Mouse (Mus musculus): ENCODE measurements at regions not wholly inside any gene's neighbourhood (a gene's known extent, or its start where the extent isn't known, plus 50 kb on each side); places are given as distances from the start of the nearest gene placed in this dataset.

DNA sequence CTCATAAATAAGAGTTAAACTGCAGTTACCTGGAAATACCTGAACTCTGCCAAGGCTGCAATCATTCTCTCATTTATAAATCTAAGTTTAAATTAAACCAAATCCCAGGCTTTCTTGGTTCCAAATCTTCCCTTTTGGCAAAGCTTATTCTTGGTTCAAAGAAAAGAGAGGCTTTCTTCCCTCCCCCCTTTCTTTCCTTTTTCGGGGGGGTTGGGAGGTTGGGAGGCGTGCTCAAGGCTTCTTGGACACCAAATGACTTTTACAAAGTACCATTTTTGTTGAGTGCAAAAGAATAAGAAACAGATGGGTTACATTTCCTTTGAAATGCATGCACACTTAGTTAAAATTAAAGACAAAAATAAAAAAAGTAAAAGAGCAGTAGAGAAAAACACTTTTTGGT lies 105.4 kb upstream of the Mroh9 start:
- H3K4me3 ChIP-seq: no peak overlapping the region
- H3K36me3 ChIP-seq: no peaks in the 10 kb centered on the region
- H3K4me2 ChIP-seq: no peak overlapping the region
- 40% methylated on average over 2 of the region's 2 CpGs for WGBS
- no peak overlapping the region for H3K27ac ChIP-seq
- H3K27me3 ChIP-seq: no peaks in the 10 kb centered on the region
- H3K9ac ChIP-seq: no peak overlapping the region
- H3K9me3 ChIP-seq: no peaks in the 10 kb centered on the region
- no peak for ATAC-seq (ENCODE audit: borderline replicate concordance, extremely low read depth, low FRiP score, low TSS enrichment)
- no peaks in the 10 kb centered on the region for H3K4me1 ChIP-seq

DNA sequence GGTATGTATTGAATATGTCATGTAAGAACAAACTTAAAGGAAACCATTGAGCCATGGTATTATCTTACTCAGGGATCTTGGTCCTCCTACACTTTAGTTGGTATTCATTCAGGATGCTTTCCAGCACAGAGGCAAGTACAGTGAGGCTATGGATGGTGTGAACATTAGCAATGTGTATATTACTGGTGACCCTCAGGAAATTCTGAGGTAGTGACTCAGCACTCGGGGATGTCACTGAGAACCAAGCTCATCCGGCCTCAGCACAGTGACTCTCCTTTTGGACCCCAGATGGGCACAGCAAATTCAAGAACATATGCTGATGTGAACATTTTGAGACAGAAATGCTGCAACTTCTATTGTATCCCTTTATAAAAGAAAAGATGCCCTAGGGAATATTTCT lies 96.4 kb upstream of the Mroh9 start:
- Histone ChIP-seq H3K36me3 (no peaks in the 10 kb centered on the region), H3K4me2 (no peak overlapping the region), H3K27ac (no peak overlapping the region), H3K27me3 (no peaks in the 10 kb centered on the region), H3K9ac (no peak overlapping the region), H3K9me3 (no peaks in the 10 kb centered on the region), H3K4me1 (peaks cover 4% of the 10 kb centered on the region; the same call in 1 of the 2 replicates), H3K4me3 (no peak overlapping the region)
- 71% methylated on average over 2 of the region's 2 CpGs for WGBS
- no peak for ATAC-seq (ENCODE audit: borderline replicate concordance, extremely low read depth, low FRiP score, low TSS enrichment)

DNA sequence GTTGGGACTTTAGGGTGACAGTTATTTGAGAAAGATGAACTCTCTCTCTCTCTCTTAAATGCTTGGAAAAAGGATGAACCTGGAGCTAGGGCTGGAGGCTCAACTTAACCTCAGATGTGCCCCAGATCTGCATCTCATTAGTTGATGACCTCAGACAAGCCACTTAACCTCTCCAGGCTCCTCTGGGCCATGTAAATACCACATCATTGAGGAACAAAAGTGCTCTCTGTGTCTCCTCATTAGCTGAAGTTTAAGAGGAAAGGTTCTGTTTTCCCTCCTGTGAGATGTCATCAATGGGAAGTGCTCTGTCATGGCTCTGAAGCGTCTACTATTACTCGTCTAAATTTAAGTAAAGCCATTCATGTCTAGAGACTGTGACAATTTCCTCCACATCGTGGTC lies 91.5 kb upstream of the Mroh9 start:
- Histone ChIP-seq H3K4me1 (no peaks in the 10 kb centered on the region), H3K36me3 (no peaks in the 10 kb centered on the region), H3K9me3 (no peaks in the 10 kb centered on the region), H3K9ac (no peak overlapping the region), H3K27me3 (no peaks in the 10 kb centered on the region), H3K4me3 (no peak overlapping the region), H3K27ac (no peak overlapping the region), H3K4me2 (no peak overlapping the region)
- no peak for ATAC-seq (ENCODE audit: borderline replicate concordance, extremely low read depth, low FRiP score, low TSS enrichment)
- 29% methylated on average over 3 of the region's 3 CpGs for WGBS

DNA sequence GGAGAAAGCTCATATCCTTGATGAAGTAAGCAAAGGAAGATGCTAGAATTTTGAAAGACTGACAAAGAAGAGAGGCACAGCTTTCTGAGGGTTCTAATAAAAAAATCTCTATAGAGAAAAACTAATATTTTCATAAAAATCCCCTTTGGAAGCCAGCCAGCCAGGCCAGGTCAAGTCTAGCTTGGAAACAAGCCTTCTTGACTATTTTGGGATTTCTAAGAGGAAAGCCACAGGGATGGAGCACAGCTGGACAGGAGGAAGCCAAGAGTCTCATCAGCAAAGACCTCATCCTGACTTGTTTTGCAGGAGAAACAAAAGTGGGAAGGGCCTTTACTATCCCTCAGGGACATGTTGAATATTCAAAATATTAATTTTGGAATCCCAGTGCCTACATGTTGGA lies 81.6 kb upstream of the Mroh9 start:
- H3K27ac ChIP-seq: no peak overlapping the region
- H3K4me2 ChIP-seq: no peak overlapping the region
- H3K36me3 ChIP-seq: no peaks in the 10 kb centered on the region
- no peaks in the 10 kb centered on the region for H3K27me3 ChIP-seq
- no peak overlapping the region for H3K4me3 ChIP-seq
- H3K9ac ChIP-seq: no peak overlapping the region
- no peaks in the 10 kb centered on the region for H3K9me3 ChIP-seq
- no peaks in the 10 kb centered on the region for H3K4me1 ChIP-seq
- no peak for ATAC-seq (ENCODE audit: borderline replicate concordance, extremely low read depth, low FRiP score, low TSS enrichment)

DNA sequence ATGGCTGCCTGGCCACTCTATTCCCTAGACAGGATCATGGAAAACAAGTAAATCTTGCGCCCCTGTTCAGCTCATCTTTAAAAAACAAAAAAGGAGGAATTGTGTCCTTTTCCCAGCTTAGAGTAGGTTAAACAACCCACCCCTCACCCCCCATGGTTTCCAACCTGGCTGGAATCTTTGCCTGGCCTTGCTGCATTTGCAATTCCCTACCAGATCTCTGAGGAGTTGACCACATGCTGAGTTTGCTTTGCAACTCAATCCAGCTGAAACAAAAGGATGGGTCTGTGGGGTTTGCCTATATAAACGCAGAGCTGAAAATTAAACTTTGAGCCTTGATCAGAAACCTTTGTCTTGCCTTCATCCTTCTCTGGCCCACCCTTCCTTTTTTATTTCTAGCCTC lies 78.2 kb upstream of the Mroh9 start:
- Histone ChIP-seq H3K9me3 (no peaks in the 10 kb centered on the region), H3K9ac (no peak overlapping the region), H3K27me3 (no peaks in the 10 kb centered on the region), H3K4me2 (no peak overlapping the region), H3K4me1 (no peaks in the 10 kb centered on the region), H3K4me3 (no peak overlapping the region), H3K27ac (no peak overlapping the region), H3K36me3 (no peaks in the 10 kb centered on the region)
- ATAC-seq (ENCODE audit: borderline replicate concordance, extremely low read depth, low FRiP score, low TSS enrichment): no peak
- 56% methylated on average over 2 of the region's 2 CpGs for WGBS

DNA sequence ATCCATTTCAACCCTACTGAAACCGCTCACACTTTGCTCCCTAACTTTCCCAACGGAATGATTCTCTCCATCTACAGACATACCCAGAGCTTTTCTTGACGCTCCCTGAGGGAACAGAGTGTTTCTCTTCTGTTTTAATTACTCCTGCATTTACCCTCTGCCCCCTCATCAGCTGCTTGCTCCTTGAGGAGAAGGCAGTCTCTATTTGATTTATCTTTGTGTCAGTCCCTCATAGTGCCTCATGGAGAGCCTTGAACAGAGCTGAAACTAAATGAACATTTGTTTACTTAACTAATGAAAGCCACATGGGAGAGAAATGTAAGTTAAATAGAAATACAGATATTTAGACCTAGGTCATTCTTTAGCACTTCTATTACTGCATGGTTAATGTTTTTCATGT lies 74.4 kb upstream of the Mroh9 start:
- Histone ChIP-seq H3K27me3 (no peaks in the 10 kb centered on the region), H3K4me2 (no peak overlapping the region), H3K4me1 (no peaks in the 10 kb centered on the region), H3K9me3 (no peaks in the 10 kb centered on the region), H3K36me3 (no peaks in the 10 kb centered on the region), H3K9ac (no peak overlapping the region), H3K4me3 (no peak overlapping the region), H3K27ac (no peak overlapping the region)
- WGBS: 22% methylated on average over 3 of the region's 3 CpGs
- no peak for ATAC-seq (ENCODE audit: borderline replicate concordance, extremely low read depth, low FRiP score, low TSS enrichment)

DNA sequence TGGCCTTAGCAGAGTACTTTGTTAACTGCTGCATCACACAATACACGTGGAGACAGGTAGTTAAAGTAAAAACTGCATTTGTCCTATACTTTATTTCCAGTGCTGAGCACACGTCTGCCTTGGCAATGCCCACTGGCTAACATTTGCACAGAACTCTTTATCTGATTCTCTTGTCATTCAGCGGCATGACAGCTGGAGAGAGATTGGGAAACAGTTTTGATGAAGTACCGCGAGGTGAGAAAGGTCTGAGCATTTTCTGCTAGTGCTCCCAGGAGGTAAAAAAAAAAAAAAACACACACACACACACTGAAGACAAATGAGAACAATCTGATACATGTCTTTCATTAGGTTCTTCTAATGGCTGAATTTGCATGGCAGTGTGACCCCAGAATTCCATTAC lies 73.0 kb upstream of the Mroh9 start:
- H3K4me1 ChIP-seq: no peaks in the 10 kb centered on the region
- no peak overlapping the region for H3K9ac ChIP-seq
- no peak for ATAC-seq (ENCODE audit: borderline replicate concordance, extremely low read depth, low FRiP score, low TSS enrichment)
- H3K36me3 ChIP-seq: no peaks in the 10 kb centered on the region
- no peak overlapping the region for H3K27ac ChIP-seq
- no peaks in the 10 kb centered on the region for H3K27me3 ChIP-seq
- WGBS: 31% methylated on average over 5 of the region's 5 CpGs
- no peaks in the 10 kb centered on the region for H3K9me3 ChIP-seq
- no peak overlapping the region for H3K4me3 ChIP-seq
- no peak overlapping the region for H3K4me2 ChIP-seq

DNA sequence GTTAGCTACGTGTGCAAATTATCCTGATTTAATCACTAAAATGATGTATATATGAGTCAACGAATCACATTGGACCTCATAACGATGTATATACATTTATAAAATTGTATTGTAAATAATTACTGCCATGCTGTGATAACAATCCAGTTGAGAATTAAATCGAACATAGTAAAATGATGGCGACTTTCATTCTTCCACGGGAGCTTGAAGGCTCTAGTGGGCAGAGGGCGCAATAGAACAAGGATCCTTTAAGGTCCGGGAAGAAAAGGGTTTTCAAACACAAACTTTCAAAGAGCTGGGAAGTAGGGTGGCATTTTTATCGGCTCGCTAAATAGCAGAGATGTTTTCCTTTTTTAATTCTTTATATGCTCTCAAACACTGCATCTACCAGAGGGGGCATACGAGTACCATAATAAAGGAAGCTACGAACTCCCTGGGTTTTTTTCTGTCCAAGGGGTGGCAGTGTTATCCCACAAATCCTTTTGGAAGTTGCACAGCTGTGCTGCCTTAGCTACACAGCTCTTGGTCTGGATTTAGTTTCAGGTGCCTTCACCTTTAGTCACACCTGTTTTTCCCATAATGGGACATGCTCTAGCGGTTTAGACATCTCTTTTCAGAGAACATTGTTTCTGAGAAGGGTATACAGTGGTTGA lies 64.9 kb upstream of the Mroh9 start:
- Histone ChIP-seq H3K27me3 (no peaks in the 10 kb centered on the region), H3K27ac (no peak overlapping the region), H3K4me1 (0 out of 2 replicates have a peak, but pooled peaks cover 4% of the 10 kb centered on the region), H3K9me3 (no peaks in the 10 kb centered on the region), H3K36me3 (no peaks in the 10 kb centered on the region), H3K4me2 (peak overlapping the region; percentile 50), H3K4me3 (peak overlapping the region; percentile 33), H3K9ac (no peak overlapping the region)
- ATAC-seq (ENCODE audit: borderline replicate concordance, extremely low read depth, low FRiP score, low TSS enrichment): peak; percentile 79; the same call in 1 of the 2 replicates
- 17% methylated on average over 13 of the region's 13 CpGs for WGBS

DNA sequence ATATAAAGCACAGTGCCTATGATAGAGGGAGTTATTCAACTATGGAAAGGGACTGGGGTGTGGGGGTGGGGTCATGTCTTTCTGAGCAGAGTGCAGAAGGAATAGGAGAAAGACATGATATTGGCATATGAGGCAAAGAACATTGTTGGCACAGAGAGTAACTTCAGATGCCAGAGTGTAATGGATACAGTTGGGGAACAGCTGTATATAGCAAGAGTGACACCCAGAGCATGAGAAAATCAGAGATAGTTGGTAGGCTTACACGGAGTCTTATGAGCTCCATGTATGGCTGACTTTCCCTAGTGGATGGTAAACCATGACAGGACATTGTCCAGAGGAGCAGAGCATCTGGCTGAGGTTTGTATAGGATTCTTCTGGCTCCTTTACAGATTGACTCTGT lies 61.2 kb upstream of the Mroh9 start:
- H3K36me3 ChIP-seq: no peaks in the 10 kb centered on the region
- no peak overlapping the region for H3K4me2 ChIP-seq
- H3K27me3 ChIP-seq: no peaks in the 10 kb centered on the region
- no peaks in the 10 kb centered on the region for H3K9me3 ChIP-seq
- no peak overlapping the region for H3K9ac ChIP-seq
- H3K4me3 ChIP-seq: no peak overlapping the region
- H3K27ac ChIP-seq: no peak overlapping the region
- 42% methylated on average over 1 of the region's 1 CpGs for WGBS
- H3K4me1 ChIP-seq: no peaks in the 10 kb centered on the region
- ATAC-seq (ENCODE audit: borderline replicate concordance, extremely low read depth, low FRiP score, low TSS enrichment): no peak

DNA sequence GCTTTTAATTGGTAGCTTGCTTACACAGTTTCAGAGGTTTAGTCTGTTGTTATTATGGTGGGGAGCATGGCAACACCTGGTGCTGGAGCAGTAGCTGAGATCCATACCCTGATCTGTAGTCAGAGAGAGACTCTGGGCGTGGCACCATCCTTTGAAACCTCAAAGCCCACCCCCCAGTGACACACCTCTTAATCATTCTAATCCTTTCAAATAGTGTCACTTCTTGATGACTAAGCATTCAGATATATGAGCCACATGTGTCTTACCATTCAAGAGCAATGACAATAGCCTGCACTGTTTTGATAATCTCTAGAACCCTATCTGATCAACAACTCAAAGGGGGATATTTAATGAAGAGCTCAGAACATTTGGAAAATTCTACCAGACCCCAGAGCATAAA lies 57.6 kb upstream of the Mroh9 start:
- H3K36me3 ChIP-seq: no peaks in the 10 kb centered on the region
- no peaks in the 10 kb centered on the region for H3K9me3 ChIP-seq
- H3K9ac ChIP-seq: no peak overlapping the region
- H3K4me3 ChIP-seq: no peak overlapping the region
- 65% methylated on average over 1 of the region's 1 CpGs for WGBS
- no peaks in the 10 kb centered on the region for H3K27me3 ChIP-seq
- H3K4me2 ChIP-seq: no peak overlapping the region
- no peaks in the 10 kb centered on the region for H3K4me1 ChIP-seq
- H3K27ac ChIP-seq: no peak overlapping the region
- ATAC-seq (ENCODE audit: borderline replicate concordance, extremely low read depth, low FRiP score, low TSS enrichment): no peak

DNA sequence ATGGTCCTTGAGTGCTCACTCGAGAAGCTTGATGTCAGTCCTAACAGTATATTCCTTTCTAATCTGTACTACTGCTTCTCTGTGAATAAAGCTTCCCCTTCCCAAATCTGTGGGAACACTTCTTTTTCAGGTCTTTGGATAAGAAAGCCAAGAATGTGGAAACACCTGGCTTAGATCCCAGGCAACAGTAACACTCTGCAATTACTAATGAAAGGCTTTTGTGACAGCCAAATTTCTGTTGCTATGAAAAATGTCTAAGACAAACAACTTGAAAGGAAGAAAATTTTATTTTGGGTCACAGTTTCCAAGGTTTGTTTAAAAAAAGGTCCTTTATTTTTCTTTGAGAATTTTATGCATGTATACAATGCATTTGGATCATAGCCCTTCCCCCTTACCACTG lies 56.0 kb upstream of the Mroh9 start:
- no peaks in the 10 kb centered on the region for H3K27me3 ChIP-seq
- 65% methylated on average over 1 of the region's 1 CpGs for WGBS
- H3K9me3 ChIP-seq: no peaks in the 10 kb centered on the region
- no peak overlapping the region for H3K4me2 ChIP-seq
- no peak overlapping the region for H3K9ac ChIP-seq
- no peak overlapping the region for H3K27ac ChIP-seq
- no peaks in the 10 kb centered on the region for H3K36me3 ChIP-seq
- no peak for ATAC-seq (ENCODE audit: borderline replicate concordance, extremely low read depth, low FRiP score, low TSS enrichment)
- H3K4me1 ChIP-seq: no peaks in the 10 kb centered on the region
- H3K4me3 ChIP-seq: no peak overlapping the region

DNA sequence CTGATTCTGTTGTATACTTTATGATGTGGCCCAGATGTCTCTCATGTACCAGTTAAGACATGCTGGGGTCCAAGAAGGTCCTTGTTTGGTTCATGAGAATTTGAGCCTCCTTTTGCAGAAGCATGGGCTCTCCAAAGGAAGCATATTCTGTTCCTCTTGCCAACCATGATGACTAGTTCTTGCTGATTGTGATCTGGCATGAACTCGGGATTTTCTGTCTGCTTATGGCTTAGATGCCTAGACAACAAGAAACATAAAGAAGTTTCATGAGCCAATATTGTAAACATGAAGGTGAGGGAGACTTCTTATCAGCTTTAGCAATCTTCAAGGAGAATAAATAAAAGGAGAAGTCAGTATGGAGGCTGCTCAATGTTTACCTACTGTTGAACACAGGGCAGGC lies 52.7 kb upstream of the Mroh9 start:
- Histone ChIP-seq H3K9ac (no peak overlapping the region), H3K27ac (no peak overlapping the region), H3K4me2 (no peak overlapping the region), H3K9me3 (no peaks in the 10 kb centered on the region), H3K4me3 (no peak overlapping the region), H3K36me3 (no peaks in the 10 kb centered on the region), H3K27me3 (no peaks in the 10 kb centered on the region), H3K4me1 (no peaks in the 10 kb centered on the region)
- no peak for ATAC-seq (ENCODE audit: borderline replicate concordance, extremely low read depth, low FRiP score, low TSS enrichment)
- WGBS: 16% methylated on average over 1 of the region's 1 CpGs

All from lung, embryonic 15.5 days (tissue).